Mouse (Mus musculus): ENCODE measurements at regions not wholly inside any gene's neighbourhood (a gene's known extent, or its start where the extent isn't known, plus 50 kb on each side); places are given as distances from the start of the nearest gene placed in this dataset.

DNA sequence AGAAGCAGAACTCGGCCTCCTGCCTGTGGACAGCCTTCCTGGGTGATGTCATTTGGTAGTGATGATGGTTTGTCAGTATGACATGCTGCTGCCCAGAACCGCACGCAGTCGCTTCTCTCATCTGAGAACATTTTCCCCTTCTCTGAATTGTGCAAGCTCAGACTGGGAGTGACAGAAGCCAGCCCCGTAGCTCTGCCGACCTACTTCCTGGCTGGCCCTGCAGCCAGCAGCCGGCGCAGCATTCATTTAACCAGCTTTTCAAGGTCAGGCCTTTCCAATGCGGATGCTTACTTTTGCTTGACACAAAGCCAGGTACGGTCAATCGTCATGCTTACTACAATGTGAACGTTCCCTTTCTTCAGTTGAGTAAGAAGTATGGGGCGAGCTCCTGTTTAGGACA is 390.5 kb downstream of the Slc4a3 start:
- no peak for ATAC-seq (ENCODE audit: low FRiP score, low TSS enrichment)
- peaks cover 6% of the 10 kb centered on the region for H3K4me1 ChIP-seq (replicated peaks; ENCODE audit: control insufficient read depth, insufficient read depth)
- no peak overlapping the region for H3K4me3 ChIP-seq (ENCODE audit: low read depth, low read length)
- no peak for TF ChIP-seq EP300 (optimal IDR thresholded peaks at IDR 0.05)
- 0 out of 2 replicates have a peak, but pooled peaks have one; percentile 12 for TF ChIP-seq CTCF (IDR thresholded peaks at IDR 0.05; ENCODE audit: low read depth)
- no peak overlapping the region; the same call in 1 of the 2 replicates for H3K9ac ChIP-seq (ENCODE audit: low read length)
- H3K9me3 ChIP-seq (ENCODE audit: control insufficient read depth, low read length): no peaks in the 10 kb centered on the region
- 17% methylated on average over 13 of the region's 13 CpGs for WGBS
- H3K4me2 ChIP-seq (replicated peaks; ENCODE audit: low read depth): peak overlapping the region; percentile 17
- no peaks in the 10 kb centered on the region for H3K36me3 ChIP-seq (ENCODE audit: control insufficient read depth, insufficient read depth, low read length)
- no peak overlapping the region for H3K27ac ChIP-seq (replicated peaks)
- H3K27me3 ChIP-seq (ENCODE audit: control insufficient read depth, insufficient read depth, low read length): no peaks in the 10 kb centered on the region
- DNase-seq (ENCODE audit: low spot score): peak; percentile 26

DNA sequence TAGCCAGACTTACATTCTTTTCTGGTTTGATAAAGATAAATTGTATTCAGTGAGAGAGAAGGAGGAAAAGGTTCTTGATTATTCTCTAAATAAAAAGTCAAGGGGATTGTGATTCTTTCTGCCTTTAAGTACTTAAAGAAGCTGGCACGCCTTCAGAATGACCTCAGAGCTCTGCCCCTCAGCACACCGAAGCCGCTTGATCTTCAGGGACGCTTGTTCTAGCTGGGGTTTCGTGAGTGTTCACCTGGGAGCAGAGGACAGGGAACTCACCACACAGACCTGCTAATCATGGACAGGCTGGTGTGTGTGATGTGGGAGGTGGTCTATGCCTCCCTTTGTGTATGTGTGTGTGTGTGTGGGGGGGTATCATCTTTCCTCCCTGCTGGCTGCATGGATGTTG is 391.3 kb downstream of the Slc4a3 start:
- H3K36me3 ChIP-seq (ENCODE audit: control insufficient read depth, insufficient read depth, low read length): no peaks in the 10 kb centered on the region
- no peak overlapping the region for H3K9ac ChIP-seq (ENCODE audit: low read length)
- peak overlapping the region; percentile 17; the same call in 1 of the 2 replicates for H3K4me2 ChIP-seq (replicated peaks; ENCODE audit: low read depth)
- peaks cover 5% of the 10 kb centered on the region for H3K4me1 ChIP-seq (replicated peaks; ENCODE audit: control insufficient read depth, insufficient read depth)
- no peak overlapping the region for H3K4me3 ChIP-seq (ENCODE audit: low read depth, low read length)
- no peaks in the 10 kb centered on the region for H3K9me3 ChIP-seq (ENCODE audit: control insufficient read depth, low read length)
- DNase-seq (ENCODE audit: low spot score) (no peak), ATAC-seq (ENCODE audit: low FRiP score, low TSS enrichment) (no peak)
- no peak overlapping the region for H3K27ac ChIP-seq (replicated peaks)
- TF ChIP-seq CTCF (IDR thresholded peaks at IDR 0.05; ENCODE audit: low read depth): no peak
- TF ChIP-seq EP300 (optimal IDR thresholded peaks at IDR 0.05): no peak
- H3K27me3 ChIP-seq (ENCODE audit: control insufficient read depth, insufficient read depth, low read length): no peaks in the 10 kb centered on the region
- WGBS: 40% methylated on average over 5 of the region's 5 CpGs

DNA sequence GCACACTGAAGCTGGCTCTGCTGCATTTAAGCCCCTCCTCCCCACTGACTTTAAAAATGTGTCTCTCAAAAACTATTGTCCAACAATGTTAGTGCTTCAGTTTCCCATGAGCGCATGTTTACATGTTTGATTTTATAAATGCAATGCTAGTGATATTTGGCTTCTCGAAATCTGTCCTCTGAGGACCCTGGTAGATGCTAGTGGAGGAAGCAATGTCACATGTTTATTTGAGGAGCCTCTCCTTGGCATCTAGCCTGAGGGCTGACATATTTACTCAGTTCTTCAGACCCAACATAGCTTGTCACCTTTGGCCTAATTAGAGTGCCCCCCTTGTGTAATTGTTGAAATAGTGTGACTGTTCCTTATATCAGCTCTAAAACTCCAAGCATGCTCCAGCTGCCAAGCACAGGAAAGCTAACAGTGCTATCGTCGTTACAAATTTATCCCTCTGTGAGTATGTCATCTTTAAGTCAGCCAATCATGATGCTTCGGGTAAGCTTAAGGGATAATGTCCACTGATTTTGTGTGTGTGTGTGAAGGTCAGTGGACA is 400.3 kb downstream of the Slc4a3 start:
- no peak overlapping the region for H3K9ac ChIP-seq (ENCODE audit: low read length)
- no peaks in the 10 kb centered on the region for H3K4me1 ChIP-seq (replicated peaks; ENCODE audit: control insufficient read depth, insufficient read depth)
- WGBS: 47% methylated on average over 5 of the region's 5 CpGs
- no peak overlapping the region for H3K4me3 ChIP-seq (ENCODE audit: low read depth, low read length)
- no peaks in the 10 kb centered on the region for H3K9me3 ChIP-seq (ENCODE audit: control insufficient read depth, low read length)
- no peak overlapping the region for H3K4me2 ChIP-seq (replicated peaks; ENCODE audit: low read depth)
- no peak for DNase-seq (ENCODE audit: low spot score)
- H3K36me3 ChIP-seq (ENCODE audit: control insufficient read depth, insufficient read depth, low read length): no peaks in the 10 kb centered on the region
- ATAC-seq (ENCODE audit: low FRiP score, low TSS enrichment): no peak
- no peak for TF ChIP-seq EP300 (optimal IDR thresholded peaks at IDR 0.05)
- no peak for TF ChIP-seq CTCF (IDR thresholded peaks at IDR 0.05; ENCODE audit: low read depth)
- no peaks in the 10 kb centered on the region for H3K27me3 ChIP-seq (ENCODE audit: control insufficient read depth, insufficient read depth, low read length)
- H3K27ac ChIP-seq (replicated peaks): no peak overlapping the region

DNA sequence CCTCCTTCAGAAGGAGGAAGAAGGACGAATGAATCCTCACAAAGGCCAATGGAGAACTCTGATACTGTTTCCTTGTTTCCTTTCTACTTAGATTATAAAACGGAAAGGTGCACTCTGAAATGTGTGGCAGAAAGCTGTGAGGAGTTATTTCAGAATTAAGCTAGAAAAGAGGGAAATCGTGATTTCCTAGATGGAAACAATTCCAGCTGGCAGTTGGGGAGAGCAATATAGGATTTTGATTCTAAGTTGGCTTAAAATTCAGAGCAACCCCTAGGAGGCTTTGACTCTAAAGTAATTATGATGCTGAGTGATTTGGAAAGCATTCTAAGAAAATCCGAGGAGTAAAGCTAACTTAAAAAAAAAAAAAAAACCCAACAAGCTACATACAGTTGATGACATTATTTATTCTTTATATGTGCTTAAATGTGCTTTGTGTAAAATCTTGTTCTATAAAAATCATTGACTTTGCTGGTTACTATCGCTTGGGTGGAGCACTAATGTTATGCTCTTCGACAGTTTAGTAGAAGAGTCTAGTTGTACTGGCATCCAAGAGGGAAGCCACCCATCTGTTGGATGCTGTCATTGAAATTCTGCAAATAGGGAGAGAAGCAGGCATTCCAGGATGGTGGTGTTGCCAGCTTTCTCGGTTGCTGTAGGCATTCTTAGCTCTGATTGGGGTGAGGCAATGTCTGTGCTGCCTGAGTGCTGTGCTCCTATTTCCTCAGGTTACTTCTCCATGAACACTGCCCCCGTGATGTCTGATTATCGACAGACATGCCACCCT is 432.3 kb downstream of the Slc4a3 start:
- no peak overlapping the region for H3K27ac ChIP-seq (replicated peaks)
- H3K4me3 ChIP-seq (ENCODE audit: low read depth, low read length): no peak overlapping the region
- no peaks in the 10 kb centered on the region for H3K9me3 ChIP-seq (ENCODE audit: control insufficient read depth, low read length)
- ATAC-seq (ENCODE audit: low FRiP score, low TSS enrichment) (no peak), DNase-seq (ENCODE audit: low spot score) (no peak)
- H3K9ac ChIP-seq (ENCODE audit: low read length): no peak overlapping the region
- no peaks in the 10 kb centered on the region for H3K27me3 ChIP-seq (ENCODE audit: control insufficient read depth, insufficient read depth, low read length)
- H3K36me3 ChIP-seq (ENCODE audit: control insufficient read depth, insufficient read depth, low read length): no peaks in the 10 kb centered on the region
- 85% methylated on average over 9 of the region's 9 CpGs for WGBS
- no peaks in the 10 kb centered on the region for H3K4me1 ChIP-seq (replicated peaks; ENCODE audit: control insufficient read depth, insufficient read depth)
- no peak overlapping the region for H3K4me2 ChIP-seq (replicated peaks; ENCODE audit: low read depth)
- TF ChIP-seq EP300 (optimal IDR thresholded peaks at IDR 0.05) (no peak), CTCF (IDR thresholded peaks at IDR 0.05; ENCODE audit: low read depth) (no peak)

DNA sequence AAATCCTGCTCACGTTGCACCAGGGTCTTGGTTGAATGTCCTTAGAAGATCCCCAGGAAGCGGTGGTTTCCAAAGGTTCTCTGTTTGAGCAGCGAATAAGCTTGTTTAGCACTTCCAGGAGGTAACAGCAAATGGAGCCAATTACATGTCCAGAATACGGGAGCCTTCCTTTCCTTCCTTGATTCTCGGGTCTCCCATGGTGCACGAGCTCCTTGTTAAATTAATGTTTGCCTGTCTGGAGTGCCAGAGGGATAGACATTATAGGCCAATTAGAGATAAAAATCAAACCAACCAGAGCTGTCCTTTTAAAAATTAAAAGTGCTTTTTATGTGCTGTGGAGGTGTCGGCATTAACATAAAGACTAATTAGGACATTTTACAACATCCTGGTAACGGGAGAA is 437.0 kb downstream of the Slc4a3 start:
- DNase-seq (ENCODE audit: low spot score): no peak
- Histone ChIP-seq H3K4me1 (replicated peaks; ENCODE audit: control insufficient read depth, insufficient read depth) (no peaks in the 10 kb centered on the region), H3K9me3 (ENCODE audit: control insufficient read depth, low read length) (no peaks in the 10 kb centered on the region), H3K4me3 (ENCODE audit: low read depth, low read length) (no peak overlapping the region), H3K4me2 (replicated peaks; ENCODE audit: low read depth) (no peak overlapping the region), H3K27ac (replicated peaks) (no peak overlapping the region), H3K9ac (ENCODE audit: low read length) (no peak overlapping the region), H3K36me3 (ENCODE audit: control insufficient read depth, insufficient read depth, low read length) (no peaks in the 10 kb centered on the region), H3K27me3 (ENCODE audit: control insufficient read depth, insufficient read depth, low read length) (no peaks in the 10 kb centered on the region)
- ATAC-seq (ENCODE audit: low FRiP score, low TSS enrichment): no peak
- TF ChIP-seq CTCF (IDR thresholded peaks at IDR 0.05; ENCODE audit: low read depth) (no peak), EP300 (optimal IDR thresholded peaks at IDR 0.05) (no peak)
- 84% methylated on average over 8 of the region's 8 CpGs for WGBS

DNA sequence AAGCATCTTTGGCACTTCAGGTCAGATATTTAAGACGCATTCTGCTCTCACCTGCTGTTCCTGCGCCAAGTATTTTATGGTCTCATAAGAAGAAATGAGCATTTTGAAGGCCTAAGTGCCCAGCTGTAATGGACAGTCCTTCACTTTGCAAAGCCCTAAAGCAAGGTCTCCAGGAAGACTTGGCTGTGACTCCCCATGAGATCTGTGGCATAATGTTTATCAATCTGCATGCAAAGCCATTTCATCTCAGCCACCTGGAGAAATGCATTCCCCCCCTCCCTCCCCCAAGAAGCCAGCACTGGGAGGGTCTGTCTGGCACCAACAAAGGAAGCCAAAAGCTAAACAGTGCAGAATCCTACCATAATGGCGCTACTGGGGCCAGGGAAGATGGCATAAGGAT is 437.4 kb downstream of the Slc4a3 start:
- Histone ChIP-seq H3K9ac (ENCODE audit: low read length) (no peak overlapping the region), H3K9me3 (ENCODE audit: control insufficient read depth, low read length) (no peaks in the 10 kb centered on the region), H3K27me3 (ENCODE audit: control insufficient read depth, insufficient read depth, low read length) (no peaks in the 10 kb centered on the region), H3K36me3 (ENCODE audit: control insufficient read depth, insufficient read depth, low read length) (no peaks in the 10 kb centered on the region), H3K4me2 (replicated peaks; ENCODE audit: low read depth) (no peak overlapping the region), H3K4me3 (ENCODE audit: low read depth, low read length) (no peak overlapping the region), H3K4me1 (replicated peaks; ENCODE audit: control insufficient read depth, insufficient read depth) (no peaks in the 10 kb centered on the region), H3K27ac (replicated peaks) (no peak overlapping the region)
- DNase-seq (ENCODE audit: low spot score) (no peak), ATAC-seq (ENCODE audit: low FRiP score, low TSS enrichment) (no peak)
- TF ChIP-seq EP300 (optimal IDR thresholded peaks at IDR 0.05) (no peak), CTCF (IDR thresholded peaks at IDR 0.05; ENCODE audit: low read depth) (no peak)
- WGBS: 88% methylated on average over 3 of the region's 3 CpGs

All from stomach, postnatal 0 days (tissue).